Mouse (Mus musculus) forebrain, embryonic 14.5 days (tissue): ENCODE results near the gene Sema4b. TPM values are rescaled to one million over a fixed set of nuclear protein-coding genes. Genes with fewer than 3 reads are reported as not detected.

Experiments
- ATAC-seq: fragments of 200-750 bp; cut with Nextera tagmentation; 2 replicates; pipeline ENCODE4 v1.8.0; 2017; ENCODE audit warnings: mild to moderate bottlenecking, moderate library complexity
- DNase-seq: peaks from one replicate; pipeline ENCODE4 v3.0.0-alpha.2; 2015; ENCODE audit warnings: low spot score
- H3K27ac ChIP-seq: fragments of 300-500 bp; sonication (generic); 2 replicates; pipeline ENCODE4 v1.5.1; 2014; ENCODE audit warnings: low read depth, mild to moderate bottlenecking, control low read depth, low read length, moderate library complexity
- H3K27me3 ChIP-seq: fragments of 300-500 bp; sonication (generic); replicated peaks from 2 replicates; pipeline ENCODE4 v1.6.1; 2014; ENCODE audit warnings: low read length, control low read depth, mixed read lengths; ENCODE audit not compliant: control insufficient read depth, insufficient read depth
- H3K36me3 ChIP-seq: fragments of 300-500 bp; sonication (generic); 2 replicates; pipeline ENCODE4 v1.6.1; 2014; ENCODE audit warnings: low read length, control low read depth; ENCODE audit not compliant: control insufficient read depth, insufficient read depth
- H3K4me1 ChIP-seq: fragments of 300-500 bp; sonication (generic); 2 replicates; pipeline ENCODE4 v1.6.1; 2014; ENCODE audit warnings: antibody characterized with exemption, low read length, control low read depth; ENCODE audit not compliant: control insufficient read depth, insufficient read depth
- H3K4me2 ChIP-seq: fragments of 300-500 bp; sonication (generic); 2 replicates; pipeline ENCODE4 v1.6.1; 2014; ENCODE audit warnings: mild to moderate bottlenecking, control low read depth, low read length
- H3K4me3 ChIP-seq: fragments of 300-500 bp; sonication (generic); 2 replicates; pipeline ENCODE4 v1.5.1; 2014; ENCODE audit warnings: low read depth, low read length, control low read depth
- H3K9ac ChIP-seq: fragments of 300-500 bp; sonication (generic); 2 replicates; pipeline ENCODE4 v1.6.1; 2014; ENCODE audit warnings: mild to moderate bottlenecking, low read length, control low read depth, moderate library complexity
- H3K9me3 ChIP-seq: fragments of 300-500 bp; sonication (generic); replicated peaks from 2 replicates; pipeline ENCODE4 v1.6.1; 2016; ENCODE audit warnings: low read length, control low read depth, mixed read lengths; ENCODE audit not compliant: control insufficient read depth
- WGBS: fragments of 180-500 bp; shearing (Covaris S2); extraction: QIAGEN DNeasy Blood & Tissue Kit; methylation state at CpG from one replicate; pipeline ENCODE4 v1.1.7; 2014; 5-methylcytosine and 5-hydroxymethylcytosine counted together
- polyA plus RNA-seq: library from polyadenylated mRNA; unstranded; fragments of >200 nt; fragmentation: Nextera tagmentation; extraction: Ambion mirVana; gene quantifications from 2 replicates; pipeline ENCODE4 v1.2.1, GENCODE M21; 2014

Sema4b gene
- polyA plus RNA-seq, 1 experiment from 2014 or later: 11.6 TPM

DNA sequence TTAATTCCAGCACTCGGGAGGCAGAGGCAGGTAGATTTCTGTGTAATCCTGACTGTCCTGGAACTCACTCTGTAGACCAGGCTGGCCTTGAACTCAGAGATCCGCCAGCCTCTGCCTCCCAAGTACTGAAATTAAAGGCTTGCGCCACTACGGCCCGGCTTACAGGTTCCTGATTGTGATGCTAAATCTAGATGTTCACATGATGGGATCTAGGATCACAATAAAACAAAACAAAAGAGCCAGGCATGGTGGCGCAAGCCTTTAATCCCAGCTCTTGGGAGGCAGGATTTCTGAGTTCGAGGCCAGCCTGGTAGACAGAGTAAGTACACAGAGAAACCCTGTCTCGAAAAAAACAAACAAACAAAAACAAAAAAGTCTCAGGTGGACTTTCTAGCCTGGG, 33.9 kb upstream of the Sema4b start:
- no peaks in the 10 kb centered on the region for H3K27me3 ChIP-seq
- no peaks in the 10 kb centered on the region for H3K36me3 ChIP-seq
- no peak for DNase-seq
- H3K9ac ChIP-seq: no peak overlapping the region
- no peaks in the 10 kb centered on the region for H3K9me3 ChIP-seq
- no peak overlapping the region for H3K4me3 ChIP-seq
- H3K4me2 ChIP-seq: no peak overlapping the region
- ATAC-seq: no peak
- WGBS: 90% methylated on average over 8 of the region's 8 CpGs
- H3K27ac ChIP-seq: no peak overlapping the region
- peaks cover 5% of the 10 kb centered on the region; the same call in 1 of the 2 replicates for H3K4me1 ChIP-seq

GRCm38 (mm10) chr7:80154689-80155088, 32.0 kb upstream of the Sema4b start:
- DNase-seq: no peak
- H3K9ac ChIP-seq: no peak overlapping the region
- 83% methylated on average over 3 of the region's 3 CpGs for WGBS
- no peaks in the 10 kb centered on the region for H3K9me3 ChIP-seq
- no peak overlapping the region for H3K4me3 ChIP-seq
- H3K27ac ChIP-seq: no peak overlapping the region
- no peaks in the 10 kb centered on the region for H3K4me1 ChIP-seq
- no peak for ATAC-seq
- H3K27me3 ChIP-seq: no peaks in the 10 kb centered on the region
- no peak overlapping the region for H3K4me2 ChIP-seq
- H3K36me3 ChIP-seq: no peaks in the 10 kb centered on the region

DNA sequence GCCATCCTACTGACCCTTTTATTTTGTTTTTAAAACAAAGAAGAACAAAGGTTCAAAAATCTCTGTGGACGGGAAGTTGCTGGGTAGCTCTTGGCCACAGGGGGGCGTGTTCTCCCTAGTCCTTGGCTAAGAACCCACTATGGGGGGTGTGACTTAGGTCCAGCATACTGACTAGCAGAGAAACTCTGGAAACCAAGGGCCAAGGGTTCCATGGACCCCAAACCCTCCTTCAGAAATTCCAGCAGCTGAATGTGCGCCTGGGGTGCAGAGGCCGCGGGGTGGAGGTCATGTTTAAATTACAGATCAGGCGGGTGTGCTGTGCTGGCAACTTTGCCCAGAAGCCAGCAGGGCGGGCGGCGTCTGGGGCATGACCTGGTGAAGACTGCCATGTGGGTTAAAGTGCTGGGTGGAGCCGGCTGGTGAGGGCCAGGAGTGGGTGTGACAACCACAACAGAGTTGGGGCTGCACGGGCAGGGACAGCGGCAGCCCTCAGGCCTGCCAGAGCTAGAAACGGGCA, 29.9 kb upstream of the Sema4b start:
- no peak overlapping the region for H3K9ac ChIP-seq
- no peak overlapping the region for H3K27ac ChIP-seq
- no peaks in the 10 kb centered on the region for H3K4me1 ChIP-seq
- no peaks in the 10 kb centered on the region for H3K27me3 ChIP-seq
- H3K4me3 ChIP-seq: no peak overlapping the region
- no peak overlapping the region for H3K4me2 ChIP-seq
- ATAC-seq (no peak), DNase-seq (peak; percentile 70)
- 52% methylated on average over 13 of the region's 13 CpGs for WGBS
- no peaks in the 10 kb centered on the region for H3K36me3 ChIP-seq
- no peaks in the 10 kb centered on the region for H3K9me3 ChIP-seq

- H3K9me3 ChIP-seq: no peaks in the 10 kb centered on the region
Measured at GRCm38 (mm10) chr7:80158496-80159268, 28.0 kb upstream of the Sema4b start.

DNA sequence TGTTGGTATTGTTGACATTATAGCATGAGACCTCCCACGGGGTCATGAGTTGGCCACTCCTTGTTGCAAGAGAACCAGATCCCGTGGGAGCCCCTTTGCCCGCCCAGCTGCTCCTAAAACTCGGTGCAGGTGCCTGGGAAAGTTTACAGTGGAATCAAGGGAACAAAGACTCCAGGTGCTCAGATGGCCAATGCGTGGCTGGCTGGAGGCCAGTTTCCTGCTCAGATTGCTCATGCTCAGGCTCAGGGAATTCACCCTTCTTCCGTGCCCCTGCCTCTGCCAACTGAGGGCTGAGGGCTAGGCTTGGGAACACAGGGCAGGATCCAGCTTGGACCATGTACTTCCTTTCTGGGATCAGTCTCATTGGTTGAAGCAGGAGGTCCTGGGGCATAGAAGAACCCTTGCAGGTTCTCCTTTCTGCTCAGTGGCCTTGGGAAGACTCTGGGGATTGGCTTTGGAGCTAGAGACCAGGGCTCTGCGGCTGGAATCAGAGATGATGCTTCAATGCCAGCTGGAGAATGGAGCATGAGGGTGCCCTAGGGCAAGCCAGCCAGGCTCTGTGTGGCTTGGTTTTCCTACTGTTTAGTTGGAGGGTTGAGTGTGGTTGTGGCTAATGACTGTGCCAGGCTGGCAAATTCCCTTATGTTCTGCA, 26.2 kb upstream of the Sema4b start:
- WGBS: 63% methylated on average over 7 of the region's 7 CpGs
- ATAC-seq: no peak
- Histone ChIP-seq H3K27ac (no peak overlapping the region), H3K4me2 (no peak overlapping the region), H3K36me3 (no peaks in the 10 kb centered on the region), H3K27me3 (no peaks in the 10 kb centered on the region), H3K9me3 (no peaks in the 10 kb centered on the region), H3K4me1 (no peaks in the 10 kb centered on the region), H3K9ac (no peak overlapping the region), H3K4me3 (no peak overlapping the region)
- no peak for DNase-seq

More at GRCm38 (mm10) chr7:80158496-80159268, 28.0 kb upstream of the Sema4b start:
- 89% methylated on average over 8 of the region's 8 CpGs for WGBS
- H3K4me2 ChIP-seq: no peak overlapping the region
- ATAC-seq (no peak), DNase-seq (no peak)
- no peak overlapping the region for H3K9ac ChIP-seq
- H3K27ac ChIP-seq: no peak overlapping the region
- H3K4me3 ChIP-seq: no peak overlapping the region
- H3K4me1 ChIP-seq: no peaks in the 10 kb centered on the region
- H3K27me3 ChIP-seq: no peaks in the 10 kb centered on the region
- H3K36me3 ChIP-seq: no peaks in the 10 kb centered on the region

DNA sequence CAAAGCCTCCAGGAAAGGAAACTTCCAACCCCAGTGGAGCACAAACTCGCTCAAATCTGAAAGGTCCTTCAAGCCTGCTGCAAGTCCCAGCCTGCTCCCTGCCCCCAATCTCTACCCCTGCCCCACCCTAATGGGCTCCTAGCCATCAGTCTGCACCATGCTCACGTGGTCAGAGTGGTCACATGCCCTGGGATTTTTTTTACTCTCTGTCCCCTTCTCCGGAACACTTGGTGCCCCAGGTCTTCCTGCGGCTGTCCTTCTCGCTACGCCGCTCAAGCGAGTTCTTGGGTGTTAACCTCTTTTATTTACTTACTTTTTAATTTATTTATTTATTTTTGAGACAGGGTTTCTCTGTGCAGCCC, 25.7 kb upstream of the Sema4b start:
- Histone ChIP-seq H3K27ac (no peak overlapping the region), H3K9me3 (no peaks in the 10 kb centered on the region), H3K36me3 (no peaks in the 10 kb centered on the region), H3K27me3 (no peaks in the 10 kb centered on the region), H3K4me2 (no peak overlapping the region), H3K9ac (no peak overlapping the region), H3K4me3 (no peak overlapping the region), H3K4me1 (no peaks in the 10 kb centered on the region)
- DNase-seq: no peak
- WGBS: 76% methylated on average over 8 of the region's 8 CpGs
- no peak for ATAC-seq

GRCm38 (mm10) chr7:80165432-80165831, 21.2 kb upstream of the Sema4b start:
- 90% methylated on average over 5 of the region's 5 CpGs for WGBS
- no peaks in the 10 kb centered on the region for H3K36me3 ChIP-seq
- no peaks in the 10 kb centered on the region for H3K27me3 ChIP-seq
- no peak for DNase-seq
- no peaks in the 10 kb centered on the region for H3K9me3 ChIP-seq
- H3K9ac ChIP-seq: no peak overlapping the region
- ATAC-seq: no peak
- no peaks in the 10 kb centered on the region for H3K4me1 ChIP-seq
- H3K4me2 ChIP-seq: no peak overlapping the region
- no peak overlapping the region for H3K27ac ChIP-seq
- H3K4me3 ChIP-seq: no peak overlapping the region

GRCm38 (mm10) chr7:80166740-80167139, 19.9 kb upstream of the Sema4b start:
- H3K4me3 ChIP-seq: no peak overlapping the region
- H3K9ac ChIP-seq: no peak overlapping the region
- no peaks in the 10 kb centered on the region for H3K27me3 ChIP-seq
- no peaks in the 10 kb centered on the region for H3K4me1 ChIP-seq
- H3K36me3 ChIP-seq: no peaks in the 10 kb centered on the region
- H3K4me2 ChIP-seq: no peak overlapping the region
- ATAC-seq: no peak
- no peaks in the 10 kb centered on the region for H3K9me3 ChIP-seq
- DNase-seq: no peak
- H3K27ac ChIP-seq: no peak overlapping the region
- WGBS: 72% methylated on average over 7 of the region's 7 CpGs

DNA sequence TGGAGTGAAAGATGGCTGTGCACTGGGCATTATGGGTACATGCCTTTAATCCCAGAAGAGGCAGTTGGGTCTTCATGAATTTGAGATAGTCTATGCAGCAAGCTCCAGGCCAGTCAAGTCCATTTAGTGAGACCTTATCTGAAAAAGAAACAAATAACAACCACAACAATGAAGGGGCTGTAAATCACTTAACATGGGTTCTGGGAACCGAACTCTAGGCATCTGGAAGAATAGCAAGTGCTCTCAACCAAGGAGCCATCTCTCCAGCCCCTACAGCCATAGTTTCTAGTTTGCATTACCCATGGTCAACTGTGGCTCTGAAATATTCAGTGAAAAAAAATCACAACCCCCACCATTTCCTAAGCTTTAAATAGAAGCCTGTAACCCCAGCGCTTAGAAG, 16.8 kb upstream of the Sema4b start:
- Histone ChIP-seq H3K4me1 (no peaks in the 10 kb centered on the region), H3K4me3 (no peak overlapping the region), H3K4me2 (no peak overlapping the region), H3K9me3 (no peaks in the 10 kb centered on the region), H3K27ac (no peak overlapping the region), H3K36me3 (no peaks in the 10 kb centered on the region), H3K9ac (no peak overlapping the region), H3K27me3 (no peaks in the 10 kb centered on the region)
- DNase-seq: no peak
- whole genome bisulfite sequencing: 91% methylated on average over 2 of the region's 2 CpGs
- ATAC-seq: no peak
